Mouse (Mus musculus) myocyte (in vitro differentiated cells): ENCODE data around the gene Arsk.

Experiments
- CEBPB ChIP-seq: IDR thresholded peaks from 2 replicates; pipeline ENCODE4 v1.6.1; 2011; ENCODE audit warnings: mild to moderate bottlenecking, moderate library complexity; ENCODE audit not compliant: poor library complexity, insufficient read depth, severe bottlenecking
- E2F4 ChIP-seq: IDR thresholded peaks from one replicate; pipeline ENCODE4 v1.6.1; 2011; ENCODE audit warnings: mild to moderate bottlenecking, control low read depth, moderate library complexity; ENCODE audit not compliant: insufficient read depth
- MAX ChIP-seq: IDR thresholded peaks from one replicate; pipeline ENCODE4 v1.6.1; 2011; ENCODE audit warnings: low read depth, mild to moderate bottlenecking, control low read depth
- MYOD1 ChIP-seq, 3 experiments: IDR thresholded peaks; one replicate each; pipeline ENCODE4 v1.6.1; 2011; ENCODE audit warnings: control low read depth in 2 of 3, low read depth in 2 of 3, mild to moderate bottlenecking in 2 of 3, moderate library complexity in 1 of 3; ENCODE audit not compliant: insufficient read length in 2 of 3, control insufficient read depth in 1 of 3
- MYOG ChIP-seq, 3 experiments: IDR thresholded peaks; one replicate each; pipeline ENCODE4 v1.6.1; 2011; ENCODE audit warnings: control low read depth in 2 of 3, low read depth in 2 of 3, mild to moderate bottlenecking in 2 of 3; ENCODE audit not compliant: insufficient read length in 2 of 3, control insufficient read depth in 1 of 3, insufficient read depth in 1 of 3
- POLR2A ChIP-seq: IDR thresholded peaks from one replicate; pipeline ENCODE4 v1.6.1; 2011; ENCODE audit warnings: low read depth, mild to moderate bottlenecking, control low read depth, moderate library complexity; ENCODE audit not compliant: insufficient read length
- TCF12 ChIP-seq: IDR thresholded peaks from one replicate; pipeline ENCODE4 v1.6.1; 2011; ENCODE audit warnings: mild to moderate bottlenecking, control low read depth; ENCODE audit not compliant: poor library complexity, insufficient read depth, severe bottlenecking
- TCF3 ChIP-seq: IDR thresholded peaks from one replicate; pipeline ENCODE4 v1.6.1; 2011; ENCODE audit warnings: low read depth, control low read depth; ENCODE audit not compliant: insufficient read length
- USF1 ChIP-seq: IDR thresholded peaks from one replicate; pipeline ENCODE4 v1.6.1; 2011; ENCODE audit warnings: low read depth, mild to moderate bottlenecking, control low read depth, moderate library complexity

- no peak for TF ChIP-seq POLR2A
- TF ChIP-seq USF1: no peak
- TF ChIP-seq E2F4: no peak
- no peak for TF ChIP-seq TCF3
- no peak for TF ChIP-seq MYOD1 (IDR thresholded peaks at IDR 0.05; ENCODE audit: control insufficient read depth in 1 of 3, insufficient read length in 2 of 3, low read depth in 2 of 3)
- TF ChIP-seq CEBPB: no peak
- TF ChIP-seq MYOG (IDR thresholded peaks at IDR 0.05; ENCODE audit: control insufficient read depth in 1 of 3, insufficient read depth in 1 of 3, insufficient read length in 2 of 3, low read depth in 2 of 3): no peak
- no peak for TF ChIP-seq MAX
- TF ChIP-seq TCF12: no peak
These were observed 38.9 kb downstream of the Arsk start for GRCm38 (mm10) chr13:76059591-76059990.
